Mouse (Mus musculus): Measurements from ENCODE around the gene Clec11a.

Gene Clec11a

GRCm38 (mm10) chr7:44280959-44281358 is 25.7 kb downstream of the Clec11a start:
- no peak for DNase-seq (ENCODE audit: extremely low read depth, insufficient read length, low spot score)

GRCm38 (mm10) chr7:44277250-44277622 is 29.5 kb downstream of the Clec11a start:
- DNase-seq (ENCODE audit: extremely low read depth, insufficient read length, low spot score): no peak

- no peak for DNase-seq (ENCODE audit: extremely low read depth, insufficient read length, low spot score)
These were observed 30.0 kb downstream of the Clec11a start for GRCm38 (mm10) chr7:44276461-44277249.

GRCm38 (mm10) chr7:44275546-44275945 is 31.2 kb downstream of the Clec11a start:
- no peak for DNase-seq (ENCODE audit: extremely low read depth, insufficient read length, low spot score)

GRCm38 (mm10) chr7:44274096-44274495 is 32.6 kb downstream of the Clec11a start:
- DNase-seq (ENCODE audit: extremely low read depth, insufficient read length, low spot score): no peak

- no peak for DNase-seq (ENCODE audit: extremely low read depth, insufficient read length, low spot score)
These were observed 33.3 kb downstream of the Clec11a start for GRCm38 (mm10) chr7:44273446-44273845.

- DNase-seq (ENCODE audit: extremely low read depth, insufficient read length, low spot score): no peak
These were observed 34.2 kb downstream of the Clec11a start for GRCm38 (mm10) chr7:44272546-44272945.

GRCm38 (mm10) chr7:44271309-44271708 is 35.4 kb downstream of the Clec11a start:
- no peak for DNase-seq (ENCODE audit: extremely low read depth, insufficient read length, low spot score)

GRCm38 (mm10) chr7:44269397-44269796 is 37.3 kb downstream of the Clec11a start:
- DNase-seq (ENCODE audit: extremely low read depth, insufficient read length, low spot score): no peak

- no peak for DNase-seq (ENCODE audit: extremely low read depth, insufficient read length, low spot score)
These were observed 38.6 kb downstream of the Clec11a start for GRCm38 (mm10) chr7:44268117-44268516.

GRCm38 (mm10) chr7:44262791-44263643 is 43.7 kb downstream of the Clec11a start:
- peak; percentile 51 for DNase-seq (ENCODE audit: extremely low read depth, insufficient read length, low spot score)

- no peak for DNase-seq (ENCODE audit: extremely low read depth, insufficient read length, low spot score)
These were observed 45.6 kb downstream of the Clec11a start, which contains the start of gene Gm15517 for GRCm38 (mm10) chr7:44261147-44261546. TSS of gene Gm15517 (plus strand) at chr7:44261447.

- peak; percentile 39 for DNase-seq (ENCODE audit: extremely low read depth, insufficient read length, low spot score)
These were observed 46.3 kb downstream of the Clec11a start for GRCm38 (mm10) chr7:44260410-44260809.

GRCm38 (mm10) chr7:44257278-44257677 is 49.4 kb downstream of the Clec11a start, which contains the start of gene Acp4:
TSS of gene Acp4 (minus strand) at chr7:44257378.
- no peak for DNase-seq (ENCODE audit: extremely low read depth, insufficient read length, low spot score)

- no peak for DNase-seq (ENCODE audit: extremely low read depth, insufficient read length, low spot score)
These were observed 51.8 kb downstream of the Clec11a start for GRCm38 (mm10) chr7:44254930-44255329.

- DNase-seq (ENCODE audit: extremely low read depth, insufficient read length, low spot score): no peak
These were observed 53.6 kb downstream of the Clec11a start for GRCm38 (mm10) chr7:44253023-44253616.
